Mouse (Mus musculus) kidney, adult 2 months (tissue): ENCODE measurements around the gene Rnase11. TPM values are rescaled to one million over a fixed set of nuclear protein-coding genes. Genes with fewer than 3 reads are reported as not detected.
"Not testable (repeated sequence)": the region's sequence is repeated elsewhere in the genome, so short reads cannot be mapped to it uniquely, and the experiment has no call there.

Source experiments
- DNase-seq: peaks from one replicate; pipeline ENCODE4 v3.0.0; 2021
- H3K27ac ChIP-seq: fragments of 200-500 bp; 2 replicates; pipeline ENCODE4 v1.5.1; 2012; ENCODE audit warnings: low read depth, low read length, control low read depth, inconsistent platforms; ENCODE audit not compliant: insufficient read depth
- H3K27me3 ChIP-seq: fragments of 200-500 bp; replicated peaks from 2 replicates; pipeline ENCODE4 v1.6.1; 2012; ENCODE audit warnings: mild to moderate bottlenecking, moderate library complexity, low read length, inconsistent platforms; ENCODE audit not compliant: control insufficient read depth, insufficient read depth
- H3K36me3 ChIP-seq: fragments of 200-500 bp; 2 replicates; pipeline ENCODE4 v1.6.1; 2012; ENCODE audit warnings: mild to moderate bottlenecking, moderate library complexity, low read length, inconsistent platforms; ENCODE audit not compliant: control insufficient read depth, insufficient read depth
- H3K4me1 ChIP-seq: fragments of 200-500 bp; 2 replicates; pipeline ENCODE4 v1.6.1; 2011; ENCODE audit warnings: low read length; ENCODE audit not compliant: control insufficient read depth, insufficient read depth
- H3K4me3 ChIP-seq: fragments of 200-500 bp; 2 replicates; pipeline ENCODE4 v1.5.1; 2011; ENCODE audit warnings: mild to moderate bottlenecking, low read depth, low read length, control low read depth; ENCODE audit not compliant: insufficient read depth
- CTCF ChIP-seq: fragments of 200-500 bp; conservative IDR thresholded peaks from 2 replicates; pipeline ENCODE4 v1.5.1; 2011; ENCODE audit warnings: low read depth, mild to moderate bottlenecking, control low read depth, low read length, moderate library complexity, mixed read lengths; ENCODE audit not compliant: insufficient read depth, insufficient read length
- POLR2A ChIP-seq: fragments of 200-500 bp; IDR thresholded peaks from one replicate; pipeline ENCODE4 v1.6.1; 2011; ENCODE audit warnings: low read depth, low read length, control low read depth
- WGBS: fragments of 180-500 bp; shearing (Covaris S2); methylation state at CpG from one replicate; pipeline ENCODE4 v1.1.7; 2018; 5-methylcytosine and 5-hydroxymethylcytosine counted together
- polyA plus RNA-seq: library from polyadenylated mRNA; depleted of rRNA; stranded (reverse); fragments of >200 nt; gene quantifications from 2 replicates; pipeline ENCODE4 v1.2.3, GENCODE M21; 2012

Gene Rnase11
- polyA plus RNA-seq, 1 experiment: not detected

- WGBS: 69% methylated on average over 4 of the region's 4 CpGs
- no peak for DNase-seq
- H3K36me3 ChIP-seq: no peaks in the 10 kb centered on the region
- no peak overlapping the region for H3K4me3 ChIP-seq
- no peaks in the 10 kb centered on the region for H3K27me3 ChIP-seq
- no peaks in the 10 kb centered on the region for H3K4me1 ChIP-seq
- H3K27ac ChIP-seq: no peak overlapping the region
- TF ChIP-seq CTCF (no peak), POLR2A (no peak)
Measured at GRCm38 (mm10) chr14:51023457-51023856, 26.5 kb downstream of the Rnase11 start.

- Histone ChIP-seq H3K27me3 (no peaks in the 10 kb centered on the region), H3K27ac (no peak overlapping the region), H3K4me3 (no peak overlapping the region), H3K36me3 (no peaks in the 10 kb centered on the region), H3K4me1 (0 out of 2 replicates have a peak, but pooled peaks cover 2% of the 10 kb centered on the region)
- TF ChIP-seq POLR2A (no peak), CTCF (no peak)
- WGBS: 53% methylated on average over 3 of the region's 3 CpGs
- DNase-seq: peak; percentile 57
Measured at GRCm38 (mm10) chr14:51017256-51017655, 32.7 kb downstream of the Rnase11 start.

GRCm38 (mm10) chr14:51015780-51016179 is 34.2 kb downstream of the Rnase11 start:
- no peaks in the 10 kb centered on the region for H3K36me3 ChIP-seq
- no peak for DNase-seq
- H3K27ac ChIP-seq: no peak overlapping the region
- H3K4me1 ChIP-seq: 0 out of 2 replicates have a peak, but pooled peaks cover 2% of the 10 kb centered on the region
- H3K27me3 ChIP-seq: no peaks in the 10 kb centered on the region
- H3K4me3 ChIP-seq: no peak overlapping the region
- no peak for TF ChIP-seq POLR2A
- no peak for TF ChIP-seq CTCF

GRCm38 (mm10) chr14:51014724-51015123 is 35.2 kb downstream of the Rnase11 start:
- WGBS: 85% methylated on average over 3 of the region's 3 CpGs
- H3K27ac ChIP-seq, H3K4me1 ChIP-seq: not testable (repeated sequence)

GRCm38 (mm10) chr14:51009572-51009971 is 40.4 kb downstream of the Rnase11 start:
- H3K27ac ChIP-seq: no peak overlapping the region
- 85% methylated on average over 6 of the region's 6 CpGs for WGBS
- no peaks in the 10 kb centered on the region for H3K27me3 ChIP-seq

More at GRCm38 (mm10) chr14:51014724-51015123, 35.2 kb downstream of the Rnase11 start:
- H3K36me3 ChIP-seq, H3K27me3 ChIP-seq, DNase-seq, H3K4me3 ChIP-seq: not testable (repeated sequence)

GRCm38 (mm10) chr14:51008781-51009180 is 41.2 kb downstream of the Rnase11 start:
- WGBS: 77% methylated on average over 4 of the region's 4 CpGs
- peak overlapping the region; percentile 2; the same call in 1 of the 2 replicates for H3K27ac ChIP-seq
- TF ChIP-seq CTCF: no peak
- no peak for TF ChIP-seq POLR2A
- no peak overlapping the region for H3K4me3 ChIP-seq
- no peaks in the 10 kb centered on the region for H3K4me1 ChIP-seq
- no peak for DNase-seq
- H3K27me3 ChIP-seq: no peaks in the 10 kb centered on the region
- H3K36me3 ChIP-seq: no peaks in the 10 kb centered on the region

More at GRCm38 (mm10) chr14:51009572-51009971, 40.4 kb downstream of the Rnase11 start:
- Histone ChIP-seq H3K4me1 (no peaks in the 10 kb centered on the region), H3K4me3 (no peak overlapping the region), H3K36me3 (no peaks in the 10 kb centered on the region)
- TF ChIP-seq CTCF (no peak), POLR2A (no peak)
- no peak for DNase-seq

GRCm38 (mm10) chr14:51007914-51008713 is 41.8 kb downstream of the Rnase11 start:
- H3K27ac ChIP-seq: peak overlapping the region; percentile 94

More at GRCm38 (mm10) chr14:51007914-51008713, 41.8 kb downstream of the Rnase11 start:
- peak; percentile 63 for DNase-seq
- WGBS: 63% methylated on average over 13 of the region's 13 CpGs
- Histone ChIP-seq H3K4me3 (no peak overlapping the region), H3K27me3 (no peaks in the 10 kb centered on the region), H3K36me3 (no peaks in the 10 kb centered on the region), H3K4me1 (no peaks in the 10 kb centered on the region)
- TF ChIP-seq POLR2A: no peak
- no peak for TF ChIP-seq CTCF
